Mouse (Mus musculus) stomach, embryonic 16.5 days (tissue): Measurements from ENCODE around the gene Ift43. TPM values are rescaled to one million over a fixed set of nuclear protein-coding genes. Genes with fewer than 3 reads are reported as not detected.

ENCODE experiments used
- ATAC-seq: fragments of 200-750 bp; cut with Nextera tagmentation; 2 replicates; pipeline ENCODE4 v1.8.0; 2017; ENCODE audit warnings: moderate number of reproducible peaks, moderate TSS enrichment; ENCODE audit not compliant: insufficient read depth, low FRiP score
- H3K27ac ChIP-seq: fragments of 300-500 bp; sonication (generic); 2 replicates; pipeline ENCODE4 v1.5.1; 2014; ENCODE audit warnings: low read length
- H3K27me3 ChIP-seq: fragments of 300-500 bp; sonication (generic); 2 replicates; pipeline ENCODE4 v1.6.1; 2014; ENCODE audit warnings: low read length, control low read depth, mixed read lengths; ENCODE audit not compliant: control insufficient read depth, insufficient read depth
- H3K36me3 ChIP-seq: fragments of 300-500 bp; sonication (generic); 2 replicates; pipeline ENCODE4 v1.6.1; 2014; ENCODE audit warnings: low read length; ENCODE audit not compliant: control insufficient read depth, insufficient read depth
- H3K4me1 ChIP-seq: fragments of 300-500 bp; sonication (generic); 2 replicates; pipeline ENCODE4 v1.6.1; 2014; ENCODE audit warnings: low read length, control low read depth, mixed read lengths; ENCODE audit not compliant: control insufficient read depth, insufficient read depth
- H3K4me2 ChIP-seq: fragments of 300-500 bp; sonication (generic); 2 replicates; pipeline ENCODE4 v1.6.1; 2014; ENCODE audit warnings: low read depth, low read length, mixed read lengths
- H3K4me3 ChIP-seq: fragments of 300-500 bp; sonication (generic); replicated peaks from 2 replicates; pipeline ENCODE4 v1.5.1; 2014; ENCODE audit warnings: mild to moderate bottlenecking, low read length
- H3K9ac ChIP-seq: fragments of 300-500 bp; sonication (generic); 2 replicates; pipeline ENCODE4 v1.6.1; 2014; ENCODE audit warnings: low read length
- H3K9me3 ChIP-seq: fragments of 300-500 bp; sonication (generic); replicated peaks from 2 replicates; pipeline ENCODE4 v1.6.1; 2016; ENCODE audit warnings: low read length, control low read depth; ENCODE audit not compliant: control insufficient read depth
- WGBS: fragments of 180-500 bp; shearing (Covaris S2); extraction: QIAGEN DNeasy Blood & Tissue Kit; methylation state at CpG from one replicate; pipeline ENCODE4 v1.1.7; 2014; 5-methylcytosine and 5-hydroxymethylcytosine counted together
- polyA plus RNA-seq: library from polyadenylated mRNA; unstranded; fragments of >200 nt; fragmentation: Nextera tagmentation; extraction: Ambion mirVana; gene quantifications from 2 replicates; pipeline ENCODE4 v1.2.1, GENCODE M21; 2015

The Ift43 gene
- polyA plus RNA-seq, 1 experiment from 2014 or later, result 54.1 TPM

- no peaks in the 10 kb centered on the region for H3K27me3 ChIP-seq
- ATAC-seq, result no peak
- H3K4me2 ChIP-seq, result peak overlapping the region; percentile 97
- H3K36me3 ChIP-seq, result no peaks in the 10 kb centered on the region
- 14% methylated on average over 13 of the region's 13 CpGs for WGBS
- H3K27ac ChIP-seq, result no peak overlapping the region
- H3K9ac ChIP-seq, result peak overlapping the region; percentile 85
- H3K4me1 ChIP-seq, result peaks cover 6% of the 10 kb centered on the region; the same call in 1 of the 2 replicates
- no peaks in the 10 kb centered on the region; the same call in 1 of the 2 replicates for H3K9me3 ChIP-seq
- H3K4me3 ChIP-seq, result peak overlapping the region; percentile 63
These were observed 5.9 kb upstream of the Ift43 start for GRCm38 (mm10) chr12:86076321-86076901.

GRCm38 (mm10) chr12:86077322-86077721 is 5.0 kb upstream of the Ift43 start:
- Histone ChIP-seq H3K9ac (peak overlapping the region; percentile 85), H3K4me2 (peak overlapping the region; percentile 97), H3K36me3 (no peaks in the 10 kb centered on the region), H3K4me1 (peaks cover 6% of the 10 kb centered on the region; the same call in 1 of the 2 replicates), H3K27me3 (no peaks in the 10 kb centered on the region), H3K4me3 (peak overlapping the region; percentile 63), H3K9me3 (no peaks in the 10 kb centered on the region), H3K27ac (no peak overlapping the region)
- WGBS, result 29% methylated on average over 8 of the region's 8 CpGs
- no peak for ATAC-seq

GRCm38 (mm10) chr12:86077736-86078135 is 4.6 kb upstream of the Ift43 start:
- Histone ChIP-seq H3K27me3 (no peaks in the 10 kb centered on the region), H3K27ac (0 out of 2 replicates have a peak overlapping the region, but pooled peaks have one; percentile 97), H3K9me3 (no peaks in the 10 kb centered on the region), H3K36me3 (no peaks in the 10 kb centered on the region), H3K4me2 (peak overlapping the region; percentile 97), H3K9ac (peak overlapping the region; percentile 85), H3K4me1 (peaks cover 6% of the 10 kb centered on the region; the same call in 1 of the 2 replicates), H3K4me3 (peak overlapping the region; percentile 63)
- WGBS, result 28% methylated on average over 11 of the region's 11 CpGs
- no peak for ATAC-seq

GRCm38 (mm10) chr12:86078176-86078552 is 4.2 kb upstream of the Ift43 start:
- H3K9me3 ChIP-seq, result no peaks in the 10 kb centered on the region
- H3K27ac ChIP-seq, result peak overlapping the region; percentile 97
- peaks cover 9% of the 10 kb centered on the region for H3K4me1 ChIP-seq
- ATAC-seq, result no peak
- peak overlapping the region; percentile 97 for H3K4me2 ChIP-seq
- peak overlapping the region; percentile 63 for H3K4me3 ChIP-seq
- H3K36me3 ChIP-seq, result no peaks in the 10 kb centered on the region
- H3K9ac ChIP-seq, result peak overlapping the region; percentile 85
- H3K27me3 ChIP-seq, result no peaks in the 10 kb centered on the region
- 13% methylated on average over 9 of the region's 9 CpGs for WGBS

GRCm38 (mm10) chr12:86078553-86079201 is 3.7 kb upstream of the Ift43 start, which contains the start of gene Tgfb3:
Gene Tgfb3, minus strand, starts transcription at chr12:86079041.
- Histone ChIP-seq H3K9me3 (no peaks in the 10 kb centered on the region), H3K4me2 (peak within 1 kb of the TSS; percentile 97), H3K36me3 (no peaks in the 10 kb centered on the region), H3K27ac (peak within 1 kb of the TSS; percentile 97), H3K27me3 (no peaks in the 10 kb centered on the region), H3K4me3 (peak within 1 kb of the TSS; percentile 63), H3K4me1 (peaks cover 12% of the 10 kb centered on the region), H3K9ac (peak within 1 kb of the TSS; percentile 85)
- peak; percentile 87 for ATAC-seq
- under 1% methylated on average over 25 of the region's 25 CpGs for WGBS

- peak overlapping the region; percentile 63 for H3K4me3 ChIP-seq
- peak; percentile 77 for ATAC-seq
- no peaks in the 10 kb centered on the region for H3K27me3 ChIP-seq
- H3K36me3 ChIP-seq, result no peaks in the 10 kb centered on the region
- H3K27ac ChIP-seq, result peak overlapping the region; percentile 97
- H3K4me2 ChIP-seq, result peak overlapping the region; percentile 97
- peaks cover 12% of the 10 kb centered on the region for H3K4me1 ChIP-seq
- under 1% methylated on average over 31 of the region's 31 CpGs for WGBS
- peak overlapping the region; percentile 85 for H3K9ac ChIP-seq
- no peaks in the 10 kb centered on the region for H3K9me3 ChIP-seq
These were observed 3.1 kb upstream of the Ift43 start for GRCm38 (mm10) chr12:86079202-86079667.

- ATAC-seq, result no peak
- no peak overlapping the region for H3K4me2 ChIP-seq
- no peak overlapping the region for H3K27ac ChIP-seq
- H3K9ac ChIP-seq, result no peak overlapping the region
- no peaks in the 10 kb centered on the region for H3K27me3 ChIP-seq
- no peaks in the 10 kb centered on the region for H3K9me3 ChIP-seq
- 88% methylated on average over 7 of the region's 7 CpGs for WGBS
- H3K4me3 ChIP-seq, result no peak overlapping the region
- peaks cover 6% of the 10 kb centered on the region for H3K4me1 ChIP-seq
- H3K36me3 ChIP-seq, result no peaks in the 10 kb centered on the region
These were observed 3.5 kb downstream of the Ift43 start for GRCm38 (mm10) chr12:86085873-86086272.

- H3K27me3 ChIP-seq, result no peaks in the 10 kb centered on the region
- peaks cover 6% of the 10 kb centered on the region for H3K4me1 ChIP-seq
- 50% methylated on average over 8 of the region's 8 CpGs for WGBS
- H3K36me3 ChIP-seq, result no peaks in the 10 kb centered on the region
- no peak overlapping the region for H3K9ac ChIP-seq
- no peak overlapping the region for H3K4me3 ChIP-seq
- no peaks in the 10 kb centered on the region for H3K9me3 ChIP-seq
- no peak for ATAC-seq
- no peak overlapping the region for H3K27ac ChIP-seq
- H3K4me2 ChIP-seq, result no peak overlapping the region
These were observed 4.2 kb downstream of the Ift43 start for GRCm38 (mm10) chr12:86086550-86086949.

GRCm38 (mm10) chr12:86088042-86088441 is 5.7 kb downstream of the Ift43 start:
- Histone ChIP-seq H3K4me2 (no peak overlapping the region), H3K36me3 (no peaks in the 10 kb centered on the region), H3K9me3 (no peaks in the 10 kb centered on the region), H3K4me1 (peaks cover 4% of the 10 kb centered on the region), H3K4me3 (no peak overlapping the region), H3K9ac (no peak overlapping the region), H3K27ac (no peak overlapping the region), H3K27me3 (no peaks in the 10 kb centered on the region)
- WGBS, result 77% methylated on average over 7 of the region's 7 CpGs
- ATAC-seq, result no peak
